Mouse (Mus musculus) spleen, adult 2 months (tissue): ENCODE measurements at regions not wholly inside any gene's neighbourhood (a gene's known extent, or its start where the extent isn't known, plus 50 kb on each side); places are given as distances from the start of the nearest gene placed in this dataset.

ENCODE experiments used
- CTCF ChIP-seq: fragments of 200-500 bp; IDR thresholded peaks from 2 replicates; pipeline ENCODE4 v1.5.1; 2011; ENCODE audit warnings: mild to moderate bottlenecking, inconsistent platforms; ENCODE audit not compliant: insufficient read depth, insufficient read length, insufficient replicate concordance; ENCODE audit errors: extremely low read depth
- POLR2A ChIP-seq: fragments of 200-500 bp; IDR thresholded peaks from 2 replicates; pipeline ENCODE4 v1.6.1; 2011; ENCODE audit warnings: low read depth, low read length, inconsistent platforms

- TF ChIP-seq CTCF (no peak), POLR2A (no peak)
Measured at GRCm38 (mm10) chr3:9354756-9355155, 255.1 kb downstream of the Zfp704 start.
